Mouse (Mus musculus) bone marrow, adult 2 months (tissue): ENCODE results near the gene Ccdc172. TPM values are rescaled to one million over a fixed set of nuclear protein-coding genes. Genes with fewer than 3 reads are reported as not detected.

Experiments
- H3K27ac ChIP-seq: fragments of 200-500 bp; 2 replicates; pipeline ENCODE4 v1.5.1; 2012; ENCODE audit warnings: low read depth, mild to moderate bottlenecking, control low read depth, inconsistent platforms, low read length; ENCODE audit not compliant: control insufficient read depth, poor library complexity, insufficient read depth
- H3K4me1 ChIP-seq: fragments of 200-500 bp; 2 replicates; pipeline ENCODE4 v1.6.1; 2011; ENCODE audit warnings: low read length; ENCODE audit not compliant: control insufficient read depth, insufficient read depth
- H3K4me3 ChIP-seq: fragments of 200-500 bp; replicated peaks from 2 replicates; pipeline ENCODE3; 2011; ENCODE audit warnings: mild to moderate bottlenecking, low read depth, low read length, control low read depth; ENCODE audit not compliant: control insufficient read depth
- CTCF ChIP-seq: fragments of 200-500 bp; IDR thresholded peaks from 2 replicates; pipeline ENCODE4 v1.5.1; 2011; ENCODE audit warnings: low read length, control low read depth; ENCODE audit not compliant: control insufficient read depth, insufficient read depth
- POLR2A ChIP-seq: fragments of 200-500 bp; IDR thresholded peaks from 2 replicates; pipeline ENCODE4 v1.6.1; 2011; ENCODE audit warnings: low read depth, mild to moderate bottlenecking, control low read depth, low read length, borderline replicate concordance; ENCODE audit not compliant: control insufficient read depth
- WGBS: fragments of 180-500 bp; shearing (Covaris S2); methylation state at CpG from one replicate; pipeline ENCODE4 v1.1.7; 2018; 5-methylcytosine and 5-hydroxymethylcytosine counted together
- polyA plus RNA-seq: library from polyadenylated mRNA; stranded (reverse); fragments of >200 nt; gene quantifications from 2 replicates; pipeline ENCODE4 v1.2.4, GENCODE M21; 2011; ENCODE audit warnings: low replicate concordance; ENCODE audit not compliant: missing spikeins, insufficient read depth, insufficient read length

Gene Ccdc172
- polyA plus RNA-seq, 1 experiment: not detected

DNA sequence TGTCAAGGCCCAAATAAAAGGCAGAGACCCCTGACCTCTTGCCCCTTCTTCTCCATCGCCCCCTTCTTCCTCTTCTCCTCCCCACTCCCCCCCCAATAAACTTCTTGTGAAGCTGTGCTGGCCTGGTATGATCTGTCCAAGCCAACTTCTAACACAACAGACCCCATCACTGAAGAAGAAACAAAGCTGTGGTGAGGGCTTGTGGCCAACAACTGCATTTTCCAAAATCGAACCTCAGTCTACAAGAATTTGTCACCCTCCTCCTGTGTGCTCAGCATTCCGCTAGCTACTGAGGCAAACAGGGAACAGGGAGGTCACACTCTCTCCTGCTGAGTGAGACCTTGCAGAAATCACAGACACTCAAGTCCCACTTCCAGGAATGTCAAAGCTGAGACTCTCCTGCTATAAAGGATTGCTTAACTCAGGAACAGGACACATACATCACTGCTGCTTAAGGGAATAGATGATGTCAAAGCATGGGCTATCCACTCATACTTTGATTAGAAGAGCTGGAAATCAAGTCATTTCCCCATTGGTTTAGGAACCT, 12.3 kb upstream of the Ccdc172 start:
- no peak for TF ChIP-seq CTCF
- TF ChIP-seq POLR2A: no peak
- Histone ChIP-seq H3K4me3 (no peak overlapping the region), H3K4me1 (no peaks in the 10 kb centered on the region), H3K27ac (no peak overlapping the region)
- 77% methylated on average over 3 of the region's 3 CpGs for WGBS

DNA sequence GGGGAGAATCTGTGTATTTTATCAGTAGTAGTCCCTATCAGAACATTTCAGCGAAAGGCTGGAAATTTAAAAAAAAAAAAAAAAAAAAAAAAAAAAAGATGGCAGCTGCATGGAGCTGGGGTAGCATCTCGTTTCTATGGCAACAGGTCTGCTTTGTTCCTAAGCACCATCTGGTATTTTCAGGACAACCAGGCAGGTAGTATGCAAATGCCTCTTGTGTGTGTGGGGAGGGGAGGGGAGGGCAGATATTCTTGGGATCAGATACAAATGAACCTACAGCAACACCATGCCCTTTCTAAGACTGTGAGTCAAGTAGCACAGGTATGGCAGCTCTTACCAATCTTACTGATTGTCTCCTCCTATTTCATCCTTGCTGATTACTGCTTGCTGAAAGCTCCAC, 11.7 kb upstream of the Ccdc172 start:
- H3K4me3 ChIP-seq: no peak overlapping the region
- no peak for TF ChIP-seq CTCF
- no peak for TF ChIP-seq POLR2A
- H3K27ac ChIP-seq: no peak overlapping the region
- WGBS: 68% methylated on average over 2 of the region's 2 CpGs
- H3K4me1 ChIP-seq: no peaks in the 10 kb centered on the region

DNA sequence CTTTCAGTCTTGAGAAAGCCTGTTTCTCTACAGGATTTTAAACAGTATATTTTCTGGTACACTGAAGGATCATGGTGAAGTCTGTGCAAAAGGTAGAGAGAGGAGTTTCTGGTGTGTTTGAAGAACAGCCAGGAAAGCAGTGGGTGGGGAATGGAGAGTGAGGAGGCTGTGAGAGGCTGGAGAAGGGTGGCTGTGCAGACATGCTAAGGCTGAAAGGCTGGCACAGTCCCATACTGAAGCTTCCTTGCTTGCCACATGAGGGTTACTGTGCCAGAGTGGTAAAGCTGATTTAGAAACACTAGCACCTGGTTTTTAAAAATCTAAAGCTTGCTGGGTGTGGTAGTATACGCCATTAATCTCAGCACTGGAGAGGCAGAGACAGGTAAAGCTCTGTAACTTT, 9.9 kb downstream of the Ccdc172 start:
- Histone ChIP-seq H3K27ac (no peak overlapping the region), H3K4me3 (no peak overlapping the region), H3K4me1 (no peaks in the 10 kb centered on the region)
- no peak for TF ChIP-seq CTCF
- 77% methylated on average over 1 of the region's 1 CpGs for WGBS

DNA sequence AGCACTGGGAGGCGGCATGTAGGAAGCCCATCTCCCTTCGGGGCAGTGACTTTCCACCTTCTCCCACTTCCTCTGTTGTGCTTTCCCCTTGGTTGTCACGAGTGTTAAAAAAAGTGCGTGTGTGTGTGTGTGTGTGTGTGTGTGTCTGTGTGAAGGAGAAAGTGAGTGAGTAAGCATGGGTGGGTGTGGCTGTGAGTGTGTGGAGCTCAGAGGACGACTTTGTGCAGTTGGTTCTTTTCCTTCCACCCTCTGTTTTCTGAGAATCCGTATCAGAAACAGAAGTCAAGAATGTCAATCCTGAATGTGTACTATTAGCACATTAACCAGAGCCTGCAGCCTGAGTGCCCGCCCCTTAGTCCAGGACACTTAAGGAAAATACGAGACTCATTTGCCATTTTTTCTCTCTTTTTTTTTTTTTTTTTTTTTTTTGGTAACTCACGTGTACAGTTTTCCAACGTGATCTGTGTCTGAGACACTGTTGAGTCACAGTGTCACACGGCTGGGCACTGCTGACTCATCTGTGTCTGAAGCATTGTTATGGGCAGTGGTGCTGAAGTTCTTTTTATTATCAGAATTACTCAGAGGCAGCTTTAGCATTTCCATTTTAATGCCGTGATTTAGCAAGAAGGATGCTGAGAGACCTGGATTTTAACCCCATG, 12.1 kb downstream of the Ccdc172 start:
- no peaks in the 10 kb centered on the region; the same call in 1 of the 2 replicates for H3K4me1 ChIP-seq
- no peak for TF ChIP-seq POLR2A
- no peak for TF ChIP-seq CTCF
- WGBS: 53% methylated on average over 12 of the region's 12 CpGs
- H3K27ac ChIP-seq: no peak overlapping the region
- no peak overlapping the region for H3K4me3 ChIP-seq

DNA sequence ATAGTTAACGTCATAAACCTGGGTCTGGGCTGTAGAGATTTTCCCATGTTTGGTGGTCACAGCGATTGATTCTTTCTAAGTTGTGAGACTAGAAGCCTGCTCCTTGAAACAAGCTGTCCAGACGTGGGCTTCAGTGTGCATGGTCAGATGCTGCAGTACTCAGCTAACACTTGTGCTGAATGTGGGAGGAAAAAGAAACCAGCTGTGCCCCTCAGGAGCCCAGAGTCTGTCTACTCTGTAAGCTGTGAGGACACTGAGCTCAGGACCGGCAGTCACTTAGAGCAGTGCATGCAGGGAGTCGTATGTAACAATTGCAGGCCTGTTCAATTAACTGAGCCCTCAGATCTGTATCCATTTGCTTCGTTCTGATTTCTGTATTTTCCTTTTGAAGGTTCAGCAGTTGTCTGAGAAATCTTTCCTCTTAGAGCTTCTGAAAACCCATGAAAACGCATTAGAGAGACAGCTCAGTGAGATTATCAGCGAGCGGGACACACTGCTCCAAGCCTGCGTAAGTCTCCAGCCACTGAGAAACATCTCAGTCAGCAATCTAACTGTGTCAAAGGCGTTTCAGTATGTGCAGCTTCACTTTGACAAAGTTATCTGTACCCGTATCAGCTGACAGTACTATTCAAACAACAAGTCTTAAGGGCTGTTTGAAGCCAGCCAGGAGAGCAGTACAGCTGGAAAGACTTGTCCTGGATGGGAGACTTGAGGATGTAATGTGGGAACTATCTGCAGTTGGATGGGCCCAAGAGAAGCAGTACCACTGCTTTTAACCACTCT, 13.9 kb downstream of the Ccdc172 start:
- 81% methylated on average over 12 of the region's 12 CpGs for WGBS
- H3K27ac ChIP-seq: no peak overlapping the region
- H3K4me1 ChIP-seq: no peaks in the 10 kb centered on the region; the same call in 1 of the 2 replicates

DNA sequence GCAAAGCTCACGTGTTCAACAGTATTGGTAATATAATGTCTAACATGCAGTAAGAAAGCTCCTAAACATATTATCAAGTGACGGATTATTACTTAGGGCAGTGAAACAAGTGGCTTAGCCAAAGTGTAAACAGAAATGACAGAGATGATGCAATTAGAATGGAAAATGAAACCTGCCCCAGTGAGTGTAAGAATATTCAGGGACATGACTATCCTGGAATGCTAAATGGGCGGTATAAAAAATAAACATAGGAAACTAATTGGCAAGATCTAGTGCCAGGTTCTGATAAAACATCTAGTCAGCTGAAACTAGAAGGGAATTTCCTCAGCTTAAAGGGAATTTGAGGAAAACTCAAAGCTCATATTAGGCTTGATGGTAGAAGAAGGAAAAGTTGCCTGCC, 21.3 kb downstream of the Ccdc172 start:
- H3K4me3 ChIP-seq: no peak overlapping the region
- no peaks in the 10 kb centered on the region for H3K4me1 ChIP-seq
- TF ChIP-seq POLR2A (no peak), CTCF (no peak)
- H3K27ac ChIP-seq: no peak overlapping the region
- 77% methylated on average over 3 of the region's 3 CpGs for WGBS

More for the DNA sequence above, 13.9 kb downstream of the Ccdc172 start:
- no peak overlapping the region for H3K4me3 ChIP-seq
- TF ChIP-seq POLR2A (no peak), CTCF (no peak)

DNA sequence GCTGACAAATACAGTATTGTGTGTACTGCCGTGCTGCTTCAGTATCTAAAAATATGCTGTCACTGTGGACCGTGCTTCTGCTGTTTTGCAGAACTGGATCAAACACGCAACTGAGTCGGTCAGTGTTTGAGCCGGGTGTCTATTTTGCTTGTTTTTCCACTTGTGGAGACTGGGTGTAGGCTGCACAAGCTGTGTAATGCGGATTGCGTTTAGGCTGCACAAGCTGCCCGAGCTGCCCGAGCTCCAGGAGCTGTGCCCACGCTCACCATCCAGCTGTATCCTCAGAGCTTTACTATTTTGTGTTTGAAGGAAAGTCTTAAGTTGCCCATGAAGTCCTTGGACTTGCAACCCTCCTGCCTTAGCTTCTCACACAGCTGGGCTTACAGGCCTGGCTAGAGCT, 24.9 kb downstream of the Ccdc172 start:
- 92% methylated on average over 10 of the region's 10 CpGs for whole genome bisulfite sequencing
- no peak overlapping the region for H3K27ac ChIP-seq
- no peak overlapping the region for H3K4me3 ChIP-seq
- TF ChIP-seq CTCF (no peak), POLR2A (no peak)
- H3K4me1 ChIP-seq: no peaks in the 10 kb centered on the region

DNA sequence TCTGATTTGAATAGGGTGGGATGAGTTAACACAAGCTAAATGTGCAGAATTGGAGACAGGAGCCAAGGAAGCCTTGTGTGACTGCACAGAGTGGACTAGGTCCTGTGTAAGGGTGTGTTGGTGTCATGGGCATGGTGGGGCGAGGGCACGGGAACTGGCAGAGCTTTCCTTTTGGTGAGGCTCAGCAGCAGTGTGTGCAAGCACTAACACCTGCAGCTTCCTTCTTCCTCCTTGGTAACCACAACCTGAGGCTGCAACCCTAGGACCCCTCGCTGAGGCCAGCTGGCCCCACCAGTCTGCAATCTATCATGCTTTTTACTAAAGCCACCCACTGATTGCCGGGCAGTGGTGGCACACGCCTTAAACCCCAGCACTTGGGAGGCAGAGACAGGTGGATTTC, 28.6 kb downstream of the Ccdc172 start:
- WGBS: 27% methylated on average over 5 of the region's 5 CpGs
- TF ChIP-seq POLR2A (no peak), CTCF (no peak)
- Histone ChIP-seq H3K4me3 (no peak overlapping the region), H3K4me1 (no peaks in the 10 kb centered on the region), H3K27ac (no peak overlapping the region)

DNA sequence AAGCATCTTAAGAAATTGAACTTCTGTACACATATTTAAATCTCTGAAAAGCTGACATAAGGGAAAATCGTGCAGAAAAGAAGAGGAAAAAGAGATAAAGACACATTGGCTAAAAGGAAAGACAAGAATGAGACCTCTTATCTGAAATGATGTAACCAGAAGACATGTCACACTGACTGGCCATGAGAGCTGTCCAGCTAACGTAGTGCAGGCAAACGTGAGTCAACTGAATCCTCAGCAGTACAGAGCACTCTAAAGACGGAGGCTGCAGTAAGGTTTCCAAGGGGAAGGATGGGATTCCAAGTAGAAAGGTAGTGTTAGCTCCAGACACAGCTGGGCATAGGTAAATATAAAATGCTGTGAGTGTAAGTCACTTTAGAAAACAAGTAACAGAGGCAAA, 36.6 kb downstream of the Ccdc172 start:
- H3K4me3 ChIP-seq: no peak overlapping the region
- H3K27ac ChIP-seq: no peak overlapping the region
- no peak for TF ChIP-seq POLR2A
- no peak for TF ChIP-seq CTCF
- 72% methylated on average over 4 of the region's 4 CpGs for WGBS
- H3K4me1 ChIP-seq: no peaks in the 10 kb centered on the region
